Mouse (Mus musculus): ENCODE data around the gene Zglp1. TPM values are rescaled to one million over a fixed set of nuclear protein-coding genes. Genes with fewer than 3 reads are reported as not detected.
A peak's percentile ranks its signal among the peaks of the same experiment; 100 is the strongest.
"Not testable (repeated sequence)": the region's sequence is repeated elsewhere in the genome, so short reads cannot be mapped to it uniquely, and the experiment has no call there.

The Zglp1 gene
- polyA plus RNA-seq, 1 experiment, result 1.8 TPM

GRCm38 (mm10) chr9:21074173-21074572 lies 7.3 kb upstream of the Zglp1 start:
- H3K4me3 ChIP-seq (ENCODE audit: insufficient read depth, low read length), result no peak overlapping the region
- no peak for TF ChIP-seq CTCF (IDR thresholded peaks at IDR 0.05; ENCODE audit: extremely low read depth, insufficient read depth, low read length)
- no peak for TF ChIP-seq POLR2A (IDR thresholded peaks at IDR 0.05; ENCODE audit: extremely low read depth, insufficient read depth, low read length)
- no peak overlapping the region for H3K27ac ChIP-seq (ENCODE audit: insufficient read depth, low read length)
- peaks cover 7% of the 10 kb centered on the region for H3K4me1 ChIP-seq (ENCODE audit: control insufficient read depth, insufficient read depth, low read length)

GRCm38 (mm10) chr9:21073044-21073840 lies 6.3 kb upstream of the Zglp1 start, which contains the start of the genes Gm49373 and Fdx1l:
Gene Gm49373 (minus strand): TSS chr9:21073096.
Gene Fdx1l (minus strand): TSS chr9:21073614.
- peak within 1 kb of the TSS; percentile 31 for H3K27ac ChIP-seq (ENCODE audit: insufficient read depth, low read length)
- TF ChIP-seq CTCF (IDR thresholded peaks at IDR 0.05; ENCODE audit: extremely low read depth, insufficient read depth, low read length) (no peak), POLR2A (IDR thresholded peaks at IDR 0.05; ENCODE audit: extremely low read depth, insufficient read depth, low read length) (peak; percentile 83)
- H3K4me3 ChIP-seq (ENCODE audit: insufficient read depth, low read length), result peak within 1 kb of the TSS; percentile 70
- H3K4me1 ChIP-seq (ENCODE audit: control insufficient read depth, insufficient read depth, low read length), result peaks cover 7% of the 10 kb centered on the region

GRCm38 (mm10) chr9:21072641-21073040 lies 5.7 kb upstream of the Zglp1 start:
- TF ChIP-seq POLR2A (IDR thresholded peaks at IDR 0.05; ENCODE audit: extremely low read depth, insufficient read depth, low read length), result no peak
- no peak for TF ChIP-seq CTCF (IDR thresholded peaks at IDR 0.05; ENCODE audit: extremely low read depth, insufficient read depth, low read length)
- Histone ChIP-seq H3K4me1 (ENCODE audit: control insufficient read depth, insufficient read depth, low read length) (peaks cover 7% of the 10 kb centered on the region), H3K27ac (ENCODE audit: insufficient read depth, low read length) (peak overlapping the region; percentile 16; the same call in 1 of the 2 replicates), H3K4me3 (ENCODE audit: insufficient read depth, low read length) (peak overlapping the region; percentile 70)

- no peaks in the 10 kb centered on the region; the same call in 1 of the 2 replicates for H3K4me1 ChIP-seq (ENCODE audit: control insufficient read depth, insufficient read depth, low read length)
- peak overlapping the region; percentile 51 for H3K27ac ChIP-seq (ENCODE audit: insufficient read depth, low read length)
- TF ChIP-seq CTCF (IDR thresholded peaks at IDR 0.05; ENCODE audit: extremely low read depth, insufficient read depth, low read length) (no peak), POLR2A (IDR thresholded peaks at IDR 0.05; ENCODE audit: extremely low read depth, insufficient read depth, low read length) (no peak)
- no peak overlapping the region for H3K4me3 ChIP-seq (ENCODE audit: insufficient read depth, low read length)
Observed at GRCm38 (mm10) chr9:21062928-21063327, 4.0 kb downstream of the Zglp1 start.

- no peak overlapping the region for H3K27ac ChIP-seq (ENCODE audit: insufficient read depth, low read length)
- H3K4me1 ChIP-seq (ENCODE audit: control insufficient read depth, insufficient read depth, low read length), result no peaks in the 10 kb centered on the region
- no peak overlapping the region for H3K4me3 ChIP-seq (ENCODE audit: insufficient read depth, low read length)
- TF ChIP-seq CTCF (IDR thresholded peaks at IDR 0.05; ENCODE audit: extremely low read depth, insufficient read depth, low read length) (no peak), POLR2A (IDR thresholded peaks at IDR 0.05; ENCODE audit: extremely low read depth, insufficient read depth, low read length) (no peak)
Observed at GRCm38 (mm10) chr9:21051578-21051977, 15.3 kb downstream of the Zglp1 start.

GRCm38 (mm10) chr9:21045235-21045634 lies 21.7 kb downstream of the Zglp1 start:
- H3K4me3 ChIP-seq (ENCODE audit: insufficient read depth, low read length), result no peak overlapping the region
- peaks cover 6% of the 10 kb centered on the region for H3K4me1 ChIP-seq (ENCODE audit: control insufficient read depth, insufficient read depth, low read length)
- H3K27ac ChIP-seq (ENCODE audit: insufficient read depth, low read length), result no peak overlapping the region
- TF ChIP-seq POLR2A (IDR thresholded peaks at IDR 0.05; ENCODE audit: extremely low read depth, insufficient read depth, low read length) (no peak), CTCF (IDR thresholded peaks at IDR 0.05; ENCODE audit: extremely low read depth, insufficient read depth, low read length) (no peak)

- H3K4me1 ChIP-seq (ENCODE audit: control insufficient read depth, insufficient read depth, low read length); H3K27ac ChIP-seq (ENCODE audit: insufficient read depth, low read length); H3K4me3 ChIP-seq (ENCODE audit: insufficient read depth, low read length): not testable (repeated sequence)
Observed at GRCm38 (mm10) chr9:21044785-21045184, 22.1 kb downstream of the Zglp1 start.

- H3K27ac ChIP-seq (ENCODE audit: insufficient read depth, low read length), result no peak overlapping the region
- TF ChIP-seq POLR2A (IDR thresholded peaks at IDR 0.05; ENCODE audit: extremely low read depth, insufficient read depth, low read length) (no peak), CTCF (IDR thresholded peaks at IDR 0.05; ENCODE audit: extremely low read depth, insufficient read depth, low read length) (no peak)
- H3K4me3 ChIP-seq (ENCODE audit: insufficient read depth, low read length), result no peak overlapping the region
- H3K4me1 ChIP-seq (ENCODE audit: control insufficient read depth, insufficient read depth, low read length), result peaks cover 6% of the 10 kb centered on the region
Observed at GRCm38 (mm10) chr9:21043563-21043962, 23.3 kb downstream of the Zglp1 start.

- peak overlapping the region; percentile 87; the same call in 1 of the 2 replicates for H3K27ac ChIP-seq (ENCODE audit: insufficient read depth, low read length)
Observed at GRCm38 (mm10) chr9:21041308-21041707, 25.6 kb downstream of the Zglp1 start.

GRCm38 (mm10) chr9:21039779-21040178 lies 27.1 kb downstream of the Zglp1 start:
- no peak overlapping the region for H3K4me3 ChIP-seq (ENCODE audit: insufficient read depth, low read length)
- H3K27ac ChIP-seq (ENCODE audit: insufficient read depth, low read length), result no peak overlapping the region
- peaks cover 8% of the 10 kb centered on the region for H3K4me1 ChIP-seq (ENCODE audit: control insufficient read depth, insufficient read depth, low read length)
- TF ChIP-seq POLR2A (IDR thresholded peaks at IDR 0.05; ENCODE audit: extremely low read depth, insufficient read depth, low read length) (no peak), CTCF (IDR thresholded peaks at IDR 0.05; ENCODE audit: extremely low read depth, insufficient read depth, low read length) (no peak)

More at GRCm38 (mm10) chr9:21041308-21041707, 25.6 kb downstream of the Zglp1 start:
- no peak overlapping the region for H3K4me3 ChIP-seq (ENCODE audit: insufficient read depth, low read length)
- peaks cover 8% of the 10 kb centered on the region for H3K4me1 ChIP-seq (ENCODE audit: control insufficient read depth, insufficient read depth, low read length)
- TF ChIP-seq CTCF (IDR thresholded peaks at IDR 0.05; ENCODE audit: extremely low read depth, insufficient read depth, low read length) (no peak), POLR2A (IDR thresholded peaks at IDR 0.05; ENCODE audit: extremely low read depth, insufficient read depth, low read length) (peak; percentile 67; the same call in 1 of the 2 replicates)

Data from cortical plate, adult 2 months (tissue).